Mouse (Mus musculus) spleen, postnatal 36 days (tissue): ENCODE data around the gene Sorbs2.

Source experiments
- DNase-seq, 2 experiments: peaks; one replicate each; pipeline ENCODE4 v3.0.0; 2022; ENCODE audit warnings: low spot score in 2 of 2, mixed read lengths in 1 of 2

Gene Sorbs2

GRCm38 (mm10) chr8:45579714-45580543 lies 72.3 kb downstream of the Sorbs2 start:
- DNase-seq, result no peak

- DNase-seq, result no peak
These were observed 72.9 kb downstream of the Sorbs2 start for GRCm38 (mm10) chr8:45580544-45580866.

DNA sequence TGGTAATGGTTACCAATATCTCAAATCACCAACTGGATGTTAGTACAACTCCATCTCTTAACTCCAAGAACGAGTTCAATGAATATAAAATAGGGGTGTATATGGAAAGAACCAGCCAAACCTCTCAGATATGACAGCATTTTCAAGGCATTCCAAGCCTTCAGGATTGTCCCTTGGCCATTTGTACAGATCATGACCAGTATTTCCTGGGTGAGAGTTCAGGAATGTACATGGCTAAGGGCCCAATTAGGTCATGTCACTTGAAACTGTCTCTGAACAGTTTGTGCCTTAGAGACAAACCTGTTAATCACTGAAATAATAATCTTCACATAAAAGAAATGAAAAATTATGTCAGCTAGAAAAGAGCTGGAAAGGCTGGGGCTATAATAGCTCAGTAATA lies 76.3 kb downstream of the Sorbs2 start:
- no peak for DNase-seq

DNA sequence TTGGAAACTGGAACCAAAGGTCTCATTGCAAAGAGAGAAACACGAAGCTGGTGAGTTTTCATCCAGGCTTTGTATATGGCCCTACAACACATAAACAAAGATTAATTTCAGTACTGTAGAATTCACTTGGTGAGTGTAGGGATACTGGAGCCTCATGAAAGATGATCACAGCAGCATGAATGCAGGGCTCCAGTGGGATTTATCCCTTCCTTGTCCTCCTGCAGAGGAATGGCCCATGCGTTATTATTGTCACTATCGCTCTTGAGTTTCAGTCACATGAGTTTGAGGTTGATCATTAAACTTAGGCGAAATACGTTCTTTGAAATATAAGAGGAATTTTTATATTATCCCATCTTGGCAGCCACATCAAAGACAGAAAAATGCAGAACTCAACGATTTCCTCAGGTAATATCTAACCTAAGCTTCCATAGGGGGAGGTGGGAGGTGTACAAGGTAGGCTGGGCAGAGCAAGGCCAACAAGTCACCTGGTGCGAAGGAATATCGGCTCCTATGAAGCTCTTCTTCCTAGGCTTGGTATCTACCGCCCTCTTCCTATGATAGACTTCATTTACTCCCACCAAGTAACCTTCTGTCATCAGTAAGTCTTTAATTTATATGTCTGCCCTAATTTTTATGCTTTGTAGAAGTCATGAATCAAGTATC lies 76.9 kb downstream of the Sorbs2 start:
- no peak for DNase-seq

GRCm38 (mm10) chr8:45585158-45585557 lies 77.6 kb downstream of the Sorbs2 start:
- no peak for DNase-seq

GRCm38 (mm10) chr8:45587011-45587410 lies 79.4 kb downstream of the Sorbs2 start:
- no peak for DNase-seq

GRCm38 (mm10) chr8:45591888-45592287 lies 84.3 kb downstream of the Sorbs2 start:
- no peak for DNase-seq

DNA sequence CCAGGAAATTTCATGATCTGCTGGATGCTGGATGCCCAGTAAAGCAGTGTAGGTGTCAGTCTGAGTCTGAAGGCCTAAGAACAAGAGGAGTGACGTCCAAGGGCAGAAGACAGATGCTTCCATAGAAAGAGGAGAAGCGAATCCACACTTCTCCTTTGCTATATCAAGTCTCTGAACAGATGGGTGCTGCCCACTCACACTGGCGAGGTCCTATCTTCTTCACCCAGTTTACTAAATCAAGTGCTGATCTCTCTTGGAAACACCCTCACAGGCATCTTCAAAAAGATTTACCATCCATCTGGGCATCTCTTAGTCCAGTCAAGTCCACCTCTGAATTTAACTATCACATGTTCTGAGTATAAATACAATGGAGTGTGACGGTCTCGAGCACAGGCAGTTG lies 86.1 kb downstream of the Sorbs2 start:
- DNase-seq, result no peak

DNA sequence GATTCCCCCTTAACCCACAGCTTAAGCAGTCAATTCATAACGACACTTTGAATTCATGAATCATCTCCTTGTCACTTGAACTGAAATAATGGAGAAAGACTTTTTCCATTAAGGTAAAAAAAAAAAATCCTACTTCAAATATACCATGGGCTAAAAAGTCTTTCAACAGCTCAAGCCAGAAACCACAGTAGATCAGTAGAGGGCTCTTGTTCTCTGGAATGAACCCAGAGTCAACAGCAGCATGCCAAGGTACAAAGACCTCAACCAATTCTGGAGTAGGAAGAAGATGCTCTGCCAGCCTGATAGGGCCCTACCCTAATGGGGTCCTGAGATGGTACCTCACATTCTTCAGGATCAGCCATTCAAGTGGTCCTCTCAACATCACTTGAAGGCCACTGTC lies 88.4 kb downstream of the Sorbs2 start:
- no peak for DNase-seq

DNA sequence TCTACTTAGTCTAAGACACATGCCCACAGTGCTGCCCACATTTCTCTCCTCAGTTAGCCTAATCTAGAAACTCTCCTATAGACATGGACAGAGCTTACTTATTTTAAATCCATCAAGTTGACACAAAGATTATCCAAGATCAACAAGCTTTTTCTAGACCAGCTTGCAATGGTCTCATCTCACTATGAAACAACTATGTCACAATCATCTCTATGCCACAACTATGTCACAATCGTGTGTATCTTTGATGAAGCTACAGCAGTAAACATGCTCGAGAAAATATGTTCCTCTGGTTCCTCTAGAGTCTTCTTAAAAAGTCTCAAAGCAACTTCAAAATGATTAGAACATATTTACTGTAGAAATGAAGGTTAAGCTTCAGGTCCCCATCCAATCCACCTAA lies 89.0 kb downstream of the Sorbs2 start:
- no peak for DNase-seq

DNA sequence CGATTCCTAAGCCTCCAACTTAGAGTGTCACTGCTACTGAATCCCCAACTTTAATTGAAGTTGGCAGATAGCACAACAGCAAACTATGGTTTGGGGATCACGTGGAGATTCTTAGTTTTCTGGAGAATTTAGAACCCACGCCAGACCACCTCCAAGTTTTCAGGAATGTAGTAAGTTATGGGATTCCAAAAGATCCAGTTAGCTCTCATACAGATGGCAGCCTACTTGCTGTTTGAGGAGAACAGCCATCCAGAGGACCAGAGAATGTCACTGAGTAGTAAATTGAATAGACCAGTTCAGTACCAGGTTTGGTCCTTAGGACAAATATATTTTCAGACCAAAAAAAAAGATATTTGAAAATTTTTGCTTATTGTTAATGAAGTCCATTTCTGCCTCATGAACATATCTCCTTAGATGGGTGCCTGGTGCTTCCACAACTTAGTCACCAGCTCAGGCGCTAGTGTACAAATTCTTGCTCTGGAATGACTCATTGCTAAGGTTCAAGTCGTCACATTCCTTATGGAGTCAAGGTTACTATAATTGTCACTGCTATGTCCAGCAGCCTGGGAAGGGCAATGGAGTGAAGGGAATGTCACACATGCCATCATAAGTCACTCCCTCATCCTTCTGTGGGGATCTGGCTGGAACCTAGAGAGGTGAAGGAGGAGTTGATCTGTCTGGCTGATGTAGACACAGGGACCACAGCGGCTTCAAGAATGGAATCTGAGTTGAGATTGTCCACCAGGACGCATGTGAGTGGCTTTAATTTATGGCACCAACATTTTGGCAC lies 90.2 kb downstream of the Sorbs2 start:
- DNase-seq, result no peak

- DNase-seq, result no peak
These were observed 91.3 kb downstream of the Sorbs2 start for GRCm38 (mm10) chr8:45598883-45599282.

GRCm38 (mm10) chr8:45602019-45602418 lies 94.4 kb downstream of the Sorbs2 start:
- no peak for DNase-seq

- no peak for DNase-seq
These were observed 97.8 kb downstream of the Sorbs2 start for GRCm38 (mm10) chr8:45605419-45605818.

DNA sequence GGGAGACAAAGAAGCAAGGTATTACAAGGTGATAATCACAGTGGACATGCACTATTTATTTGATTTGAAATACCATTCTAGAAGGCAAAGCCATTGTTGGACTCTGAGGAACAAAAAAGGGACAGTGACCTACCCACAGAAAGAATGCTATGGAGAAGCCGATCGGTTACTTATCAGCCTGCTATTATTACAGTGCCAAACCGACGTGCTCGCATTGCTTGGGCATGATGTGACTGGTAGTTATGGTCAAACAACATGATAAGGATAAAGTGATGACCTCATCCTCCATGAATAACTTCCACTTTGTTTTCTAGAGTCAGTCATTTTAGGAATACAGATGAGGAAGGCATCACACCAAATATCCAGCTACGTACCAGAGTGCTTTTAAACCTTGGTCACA lies 99.4 kb downstream of the Sorbs2 start:
- DNase-seq, result no peak

DNA sequence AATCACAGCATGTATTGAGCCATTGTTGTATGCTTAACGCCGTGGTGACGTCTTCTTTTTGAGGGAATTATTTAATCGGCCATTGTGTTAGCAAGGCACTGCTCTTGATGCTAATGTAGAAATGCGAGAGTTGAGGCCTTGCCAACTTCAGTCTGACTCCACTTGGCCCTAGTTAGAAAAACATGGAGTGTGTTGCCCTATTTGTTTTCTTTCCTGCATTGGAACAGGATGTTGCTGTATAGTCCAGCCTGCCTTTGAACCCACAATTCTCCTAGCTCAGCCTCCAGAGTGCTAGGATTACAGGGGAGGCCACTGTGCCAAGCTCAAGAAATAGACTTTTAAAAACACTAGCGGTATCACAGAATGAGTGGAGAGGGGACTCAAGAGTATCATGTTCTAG lies 100.8 kb downstream of the Sorbs2 start:
- no peak for DNase-seq

DNA sequence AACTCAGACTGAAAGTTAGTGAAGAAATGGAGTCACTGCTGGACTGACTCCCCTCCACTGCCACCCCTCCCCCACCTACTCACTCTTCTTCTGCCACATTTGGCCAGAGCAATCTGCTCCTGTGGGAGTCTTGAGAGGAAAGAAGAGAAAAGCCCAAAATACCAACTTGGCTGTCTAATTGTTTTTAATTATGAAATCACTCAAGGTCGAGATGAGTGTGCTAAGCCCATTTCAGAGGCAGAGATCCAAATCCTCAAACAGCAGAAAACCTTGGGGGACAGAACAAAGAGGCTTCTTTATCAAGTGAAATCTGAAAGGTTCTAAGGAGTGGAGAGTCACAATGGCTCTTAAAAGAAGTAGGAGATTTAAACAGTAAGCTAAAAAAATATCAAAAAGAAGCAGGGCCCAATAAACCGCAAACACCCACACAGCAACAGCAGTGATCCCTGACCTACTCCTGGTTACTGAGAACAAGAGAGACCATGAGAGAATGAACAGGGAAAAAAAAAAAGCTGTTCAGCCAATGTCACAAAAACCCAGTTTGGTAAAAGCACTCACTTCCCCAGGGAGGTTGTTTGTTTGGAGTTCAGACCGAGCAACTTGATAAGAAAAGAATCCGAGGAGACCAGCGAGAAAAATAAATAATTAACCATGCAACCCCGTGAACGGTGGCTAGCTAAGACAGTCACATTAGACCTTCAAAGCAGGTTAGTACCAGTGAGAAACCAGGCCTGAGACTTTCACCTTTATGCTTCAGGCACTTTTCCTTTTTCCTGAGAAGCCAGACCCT lies 103.0 kb downstream of the Sorbs2 start:
- no peak for DNase-seq

DNA sequence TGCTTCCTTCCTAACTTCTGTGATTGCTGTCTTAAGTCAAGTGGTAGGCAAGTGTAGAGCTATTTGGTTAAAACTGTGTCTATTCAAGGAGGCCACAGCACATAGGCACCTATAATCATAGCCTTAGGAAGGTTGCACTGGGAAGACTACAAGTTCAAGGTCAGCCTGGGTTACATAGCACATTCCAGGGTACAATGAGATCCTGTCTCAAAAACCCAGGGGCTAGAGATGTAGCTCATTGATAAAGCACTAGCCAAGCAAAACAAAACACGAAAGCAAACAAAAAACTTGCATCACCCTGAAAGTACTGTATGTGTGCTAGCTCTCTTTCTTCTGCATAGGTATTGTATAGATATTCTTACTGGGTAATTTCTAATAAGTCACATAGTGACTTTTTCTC lies 103.7 kb downstream of the Sorbs2 start:
- DNase-seq, result no peak

GRCm38 (mm10) chr8:45614610-45615009 lies 107.0 kb downstream of the Sorbs2 start:
- DNase-seq, result no peak

DNA sequence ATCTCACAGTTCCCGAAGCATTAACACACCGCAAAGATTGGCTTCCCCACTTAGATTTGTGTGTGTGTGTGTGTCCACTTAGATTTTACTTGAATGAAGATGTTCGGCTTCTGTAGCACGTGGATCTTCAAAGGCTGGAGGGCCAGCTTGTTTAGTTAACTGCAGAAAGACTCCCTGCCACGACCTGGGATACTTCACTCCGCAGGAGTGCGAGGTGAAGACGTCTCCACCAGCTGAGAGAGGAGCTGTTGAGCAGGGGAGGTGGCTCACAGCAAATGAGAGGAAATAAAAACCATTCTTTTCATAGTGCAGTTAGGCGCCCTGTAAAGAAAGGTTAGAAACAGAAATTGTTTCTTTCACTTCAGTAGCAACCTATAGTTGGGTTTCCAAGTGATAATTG lies 107.5 kb downstream of the Sorbs2 start:
- DNase-seq, result no peak

DNA sequence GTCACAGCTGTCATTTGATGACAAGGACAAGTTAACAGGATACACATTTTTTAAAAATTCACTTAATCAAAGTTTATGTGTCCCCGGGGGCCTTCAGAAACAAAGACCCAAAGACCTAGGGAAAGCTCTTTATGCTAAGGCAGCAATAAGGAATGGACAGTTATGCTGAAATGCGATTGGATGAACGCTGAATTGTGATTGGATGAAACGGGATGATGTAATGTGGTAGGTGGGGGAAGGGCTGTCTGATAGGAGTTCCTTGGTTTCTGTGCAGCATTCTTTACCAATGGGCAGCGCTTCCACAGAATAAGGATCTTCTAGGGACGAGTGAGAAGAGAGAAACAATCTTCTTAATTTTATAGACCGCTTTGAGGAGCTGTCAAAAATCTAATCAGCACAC lies 108.0 kb downstream of the Sorbs2 start:
- no peak for DNase-seq
